Mouse (Mus musculus) liver, adult 10 weeks (tissue): ENCODE data around the gene Erc1. TPM values are rescaled to one million over a fixed set of nuclear protein-coding genes. Genes with fewer than 3 reads are reported as not detected.

ENCODE experiments used
- polyA plus RNA-seq: library from polyadenylated mRNA; stranded (reverse); fragments of 350-450 nt; fragmentation: Illumina TruSeq; extraction: RNeasy Lipid Tissue Mini Kit (QIAGEN cat#74804); gene quantifications from one replicate; pipeline ENCODE4 v1.2.3, GENCODE M21; 2014; ENCODE audit warnings: low read depth, low replicate concordance

Gene Erc1
- polyA plus RNA-seq: 9.4 TPM

GRCm38 (mm10) chr6:119848034-119848695 is at the start of gene Erc1:
Gene Erc1, minus strand, starts transcription at chr6:119848167.

GRCm38 (mm10) chr6:119543803-119544517 is 304.0 kb downstream of the Erc1 start, which contains the start of gene Wnt5b:
Gene Wnt5b, minus strand, starts transcription at chr6:119544347.

Other genes starting within 250 kb of the Erc1 start
- 6.4 TPM for gene Rad52, start 54.5 kb upstream of the Erc1 start, polyA plus RNA-seq
- gene Wnk1, start 190.5 kb upstream of the Erc1 start, polyA plus RNA-seq: 106 TPM
- not detected for gene Ninj2, start 245.2 kb upstream of the Erc1 start, polyA plus RNA-seq